Mouse (Mus musculus): ENCODE data around the gene Dzank1. TPM values are rescaled to one million over a fixed set of nuclear protein-coding genes. Genes with fewer than 3 reads are reported as not detected.

The Dzank1 gene
- 0.16 TPM for polyA plus RNA-seq (2017; shearing (Covaris generic))

GRCm38 (mm10) chr2:144526981-144527820, at the start of gene Dzank1, which contains the start of gene Polr3f:
TSS of gene Dzank1 (minus strand) at chr2:144527414.
TSS of gene Polr3f (plus strand) at chr2:144527718.

GRCm38 (mm10) chr2:144555820-144556552, 28.8 kb upstream of the Dzank1 start, which contains the start of gene Sec23b:
TSS of gene Sec23b (plus strand) at chr2:144556229.

GRCm38 (mm10) chr2:144550529-144550928, 23.3 kb upstream of the Dzank1 start, which contains the start of gene Rbbp9:
TSS of gene Rbbp9 (minus strand) at chr2:144550869.

Other genes starting within 250 kb of the Dzank1 start
- not detected for gene Ovol2, start 195.3 kb downstream of the Dzank1 start, polyA plus RNA-seq (2017; shearing (Covaris generic))
- 14.4 TPM for gene Kat14, start 158.4 kb downstream of the Dzank1 start, polyA plus RNA-seq (2017; shearing (Covaris generic))
- 2.5 TPM for gene Pet117, start 158.4 kb downstream of the Dzank1 start, polyA plus RNA-seq (2017; shearing (Covaris generic))
- 47.5 TPM for gene Polr3f, start 304 bp upstream of the Dzank1 start, polyA plus RNA-seq (2017; shearing (Covaris generic))
- gene Rbbp9, start 23.5 kb upstream of the Dzank1 start, polyA plus RNA-seq (2017; shearing (Covaris generic)) = 13.7 TPM
- 88.1 TPM for gene Sec23b, start 28.8 kb upstream of the Dzank1 start, polyA plus RNA-seq (2017; shearing (Covaris generic))
- 34.6 TPM for gene Smim26, start 66.6 kb upstream of the Dzank1 start, polyA plus RNA-seq (2017; shearing (Covaris generic))
- gene Dtd1, start 72.5 kb upstream of the Dzank1 start, polyA plus RNA-seq (2017; shearing (Covaris generic)) = 76.3 TPM